Mouse (Mus musculus): Measurements from ENCODE around the gene Bcl9.

GRCm38 (mm10) chr3:97227259-97228005, 70.3 kb downstream of the Bcl9 start:
- no peak for TF ChIP-seq CTCF (IDR thresholded peaks at IDR 0.05; ENCODE audit: borderline replicate concordance, insufficient read depth, low read length)
- peak; percentile 68 for TF ChIP-seq POLR2A (IDR thresholded peaks at IDR 0.05; ENCODE audit: low read depth, low read length)
